Mouse (Mus musculus): ENCODE data around the gene Pim3. TPM values are rescaled to one million over a fixed set of nuclear protein-coding genes. Genes with fewer than 3 reads are reported as not detected.

Pim3 gene
- polyA plus RNA-seq, 1 experiment from 2014 or later, result 48.7 TPM

GRCm38 (mm10) chr15:88915046-88915445, 53.1 kb downstream of the Pim3 start:
- H3K27ac ChIP-seq, result no peak overlapping the region
- no peaks in the 10 kb centered on the region for H3K9me3 ChIP-seq
- H3K9ac ChIP-seq, result no peak overlapping the region
- no peaks in the 10 kb centered on the region for H3K4me1 ChIP-seq
- H3K36me3 ChIP-seq, result no peaks in the 10 kb centered on the region
- no peak overlapping the region for H3K4me2 ChIP-seq
- H3K27me3 ChIP-seq, result no peaks in the 10 kb centered on the region; the same call in 1 of the 2 replicates
- no peak overlapping the region for H3K4me3 ChIP-seq
- 97% methylated on average over 7 of the region's 7 CpGs for WGBS
- no peak for ATAC-seq (ENCODE audit: insufficient number of reproducible peaks, insufficient read depth, low FRiP score, low TSS enrichment, low read depth)

Other genes starting within 250 kb of the Pim3 start
- 25.5 and 30.1 TPM in 2 replicates for gene Brd1, start 128.0 kb upstream of the Pim3 start, polyA plus RNA-seq (2015; fragmentation: Nextera tagmentation; extraction: Ambion mirVana)
- gene Zbed4, start 110.5 kb upstream of the Pim3 start, polyA plus RNA-seq (2015; fragmentation: Nextera tagmentation; extraction: Ambion mirVana), result 13.8 and 16.4 TPM in 2 replicates
- 11.2 and 12.2 TPM in 2 replicates for gene Alg12, start 42.9 kb upstream of the Pim3 start, polyA plus RNA-seq (2015; fragmentation: Nextera tagmentation; extraction: Ambion mirVana)
- gene Creld2, start 42.5 kb upstream of the Pim3 start, polyA plus RNA-seq (2015; fragmentation: Nextera tagmentation; extraction: Ambion mirVana), result 74.7 and 87.3 TPM in 2 replicates
- not detected in 2 replicates for gene Ttll8, start 92.2 kb downstream of the Pim3 start, polyA plus RNA-seq (2015; fragmentation: Nextera tagmentation; extraction: Ambion mirVana)
- 0.24 and 0.33 TPM in 2 replicates for gene Mlc1, start 116.8 kb downstream of the Pim3 start, polyA plus RNA-seq (2015; fragmentation: Nextera tagmentation; extraction: Ambion mirVana)
- gene Mov10l1, start 120.7 kb downstream of the Pim3 start, polyA plus RNA-seq (2015; fragmentation: Nextera tagmentation; extraction: Ambion mirVana), result not detected in 2 replicates
- 0.69 and 0.96 TPM in 2 replicates for gene Panx2, start 197.5 kb downstream of the Pim3 start, polyA plus RNA-seq (2015; fragmentation: Nextera tagmentation; extraction: Ambion mirVana)
- 47.3 and 47.7 TPM in 2 replicates for gene Trabd, start 212.9 kb downstream of the Pim3 start, polyA plus RNA-seq (2015; fragmentation: Nextera tagmentation; extraction: Ambion mirVana)
- 20.2 and 24.0 TPM in 2 replicates for gene Selenoo, start 226.9 kb downstream of the Pim3 start, polyA plus RNA-seq (2015; fragmentation: Nextera tagmentation; extraction: Ambion mirVana)

Measured in embryonic facial prominence, embryonic 13.5 days (tissue).